Mouse (Mus musculus): Measurements from ENCODE around the gene Med26.
A peak's percentile ranks its signal among the peaks of the same experiment; 100 is the strongest.

The Med26 gene

GRCm38 (mm10) chr8:72548644-72549313 lies 709 bp upstream of the Med26 start:
- DNase-seq (ENCODE audit: inconsistent age in 2 of 2, low spot score in 1 of 2), result no peak

DNA sequence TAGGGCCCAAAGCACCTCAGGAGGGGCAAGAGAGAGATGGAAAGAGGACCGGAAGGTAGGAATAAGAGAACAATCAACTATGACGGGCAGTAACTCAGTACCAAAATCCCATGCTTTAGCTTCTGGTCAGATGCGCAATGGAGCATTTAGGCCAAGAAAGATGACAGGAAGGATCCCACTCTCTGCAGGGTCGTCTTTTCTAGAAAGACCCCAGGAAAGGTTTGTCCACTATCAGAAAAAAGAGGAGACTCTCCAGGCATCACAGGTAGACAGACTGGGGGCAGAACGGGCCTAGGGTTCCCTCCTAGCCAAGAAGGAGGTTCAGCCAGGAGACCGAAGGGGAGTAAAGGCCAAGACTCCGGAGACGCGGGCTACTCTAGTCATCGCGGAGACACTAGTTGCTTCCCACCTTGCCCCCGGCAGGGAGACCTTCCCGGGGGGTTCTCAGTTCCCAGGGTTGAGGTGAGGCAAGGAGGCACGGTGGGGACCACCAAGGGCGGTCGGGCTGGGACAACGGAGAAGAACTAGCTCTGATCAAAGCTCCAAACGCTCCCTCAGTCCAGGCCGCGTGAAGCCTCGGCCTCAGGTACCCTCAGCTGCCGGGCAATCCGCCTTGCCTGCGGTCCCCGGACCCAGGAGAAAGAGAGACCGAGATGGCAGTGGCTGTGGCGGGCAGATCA lies 808 bp downstream of the Med26 start:
- peak in 1 of 2 experiments; percentile 78 for DNase-seq (ENCODE audit: inconsistent age in 2 of 2, low spot score in 1 of 2)

GRCm38 (mm10) chr8:72539234-72539633 lies 8.8 kb downstream of the Med26 start:
- DNase-seq (ENCODE audit: inconsistent age in 2 of 2, low spot score in 1 of 2), result no peak

GRCm38 (mm10) chr8:72534888-72535287 lies 13.2 kb downstream of the Med26 start:
- DNase-seq (ENCODE audit: inconsistent age in 2 of 2, low spot score in 1 of 2), result peak in 1 of 2 experiments; percentile 51

DNA sequence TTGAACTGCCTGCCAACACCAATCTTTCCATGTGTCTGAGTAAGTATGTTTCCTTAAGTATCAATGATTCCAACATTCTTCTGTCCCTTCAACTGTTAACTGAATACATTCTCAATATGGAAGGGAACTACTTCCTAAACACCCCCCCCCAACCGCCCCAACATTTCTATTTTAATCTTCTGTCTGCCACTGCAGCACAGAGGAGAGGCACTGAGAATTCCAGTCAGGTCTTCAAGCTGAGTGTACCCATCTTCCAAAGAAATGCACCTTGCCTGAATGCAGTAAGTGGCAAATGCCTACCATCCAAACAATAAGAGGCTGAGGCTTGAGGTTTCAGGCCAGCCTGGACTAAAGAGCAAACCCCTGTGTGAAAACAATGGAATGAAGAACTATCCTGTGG lies 16.0 kb downstream of the Med26 start:
- no peak for DNase-seq (ENCODE audit: inconsistent age in 2 of 2, low spot score in 1 of 2)

GRCm38 (mm10) chr8:72521888-72522287 lies 26.2 kb downstream of the Med26 start:
- no peak for DNase-seq (ENCODE audit: inconsistent age in 2 of 2, low spot score in 1 of 2)

GRCm38 (mm10) chr8:72517421-72517988 lies 30.6 kb downstream of the Med26 start:
- DNase-seq (ENCODE audit: inconsistent age in 2 of 2, low spot score in 1 of 2), result no peak

DNA sequence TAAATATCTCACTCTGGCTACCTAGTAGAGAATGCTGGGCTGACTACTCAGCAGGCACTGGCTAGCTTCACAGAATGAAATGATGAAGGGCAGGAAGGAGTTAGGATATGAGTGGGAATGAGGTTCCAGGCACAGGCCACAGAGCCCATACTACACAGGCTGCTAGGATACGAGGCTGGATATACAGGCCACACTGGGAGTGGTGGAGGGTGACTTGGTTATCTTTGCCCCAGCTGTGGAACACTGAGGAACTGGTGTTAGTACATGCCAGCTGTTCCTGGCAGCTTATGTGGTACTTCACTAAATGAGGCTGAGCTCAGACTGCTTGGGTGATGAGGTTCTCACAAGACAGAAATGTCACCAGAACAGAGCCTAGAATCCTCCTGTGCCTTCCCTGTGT lies 34.9 kb downstream of the Med26 start:
- no peak for DNase-seq (ENCODE audit: inconsistent age in 2 of 2, low spot score in 1 of 2)

DNA sequence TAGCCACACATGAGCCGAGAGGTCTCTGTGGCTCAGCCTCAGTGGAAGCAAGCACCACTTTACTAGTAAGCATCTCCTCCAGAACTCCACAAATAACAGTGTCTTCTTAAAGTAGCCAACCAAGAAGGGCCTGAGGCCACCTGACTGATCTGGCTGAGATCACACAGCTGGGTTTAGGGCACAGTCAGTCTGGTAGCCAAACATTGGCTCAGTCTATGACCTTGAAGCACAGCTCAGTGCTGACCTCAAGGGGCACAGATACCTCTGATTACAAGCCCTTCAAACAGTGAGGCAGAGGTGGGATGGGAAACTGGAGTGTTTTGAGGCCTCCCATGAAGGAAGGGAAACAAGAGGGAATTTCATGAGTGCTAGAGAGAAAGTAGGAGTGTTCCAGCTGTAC lies 35.4 kb downstream of the Med26 start:
- DNase-seq (ENCODE audit: inconsistent age in 2 of 2, low spot score in 1 of 2), result peak in 1 of 2 experiments; percentile 53

GRCm38 (mm10) chr8:72507505-72507904 lies 40.6 kb downstream of the Med26 start:
- no peak for DNase-seq (ENCODE audit: inconsistent age in 2 of 2, low spot score in 1 of 2)

DNA sequence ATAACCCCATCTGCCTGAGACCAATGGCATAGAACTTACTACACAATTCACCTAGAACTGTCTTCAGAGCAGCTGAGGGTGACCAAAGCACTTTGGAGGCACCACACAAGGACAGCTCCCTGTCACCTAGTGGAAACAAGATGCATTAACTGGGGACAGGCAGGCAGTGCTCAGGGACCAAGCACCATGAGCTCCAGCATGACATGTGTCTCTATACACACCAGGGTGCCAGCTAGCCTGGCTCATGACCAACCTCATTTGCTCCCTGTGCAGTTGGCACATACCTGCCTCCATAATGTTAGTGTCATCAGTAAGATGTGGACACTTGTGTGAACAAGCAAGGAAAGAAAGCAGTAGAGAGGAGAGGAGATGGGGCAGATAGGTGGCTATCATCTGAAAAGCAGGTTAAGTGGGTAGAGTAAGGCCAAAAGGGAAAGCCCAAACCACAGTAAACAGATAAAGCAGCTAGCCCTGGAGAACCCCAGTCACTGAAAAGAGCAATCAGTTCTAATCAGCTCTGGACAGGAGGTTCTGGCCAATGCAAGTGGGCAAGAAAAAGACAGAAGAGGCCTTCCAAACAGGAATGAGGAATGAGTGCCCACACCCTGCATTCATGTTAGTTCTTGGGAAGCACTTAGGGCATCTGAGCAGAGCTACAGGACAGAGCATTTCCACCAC lies 43.3 kb downstream of the Med26 start:
- DNase-seq (ENCODE audit: inconsistent age in 2 of 2, low spot score in 1 of 2), result no peak

GRCm38 (mm10) chr8:72504137-72504536 lies 43.9 kb downstream of the Med26 start:
- DNase-seq (ENCODE audit: inconsistent age in 2 of 2, low spot score in 1 of 2), result no peak

DNA sequence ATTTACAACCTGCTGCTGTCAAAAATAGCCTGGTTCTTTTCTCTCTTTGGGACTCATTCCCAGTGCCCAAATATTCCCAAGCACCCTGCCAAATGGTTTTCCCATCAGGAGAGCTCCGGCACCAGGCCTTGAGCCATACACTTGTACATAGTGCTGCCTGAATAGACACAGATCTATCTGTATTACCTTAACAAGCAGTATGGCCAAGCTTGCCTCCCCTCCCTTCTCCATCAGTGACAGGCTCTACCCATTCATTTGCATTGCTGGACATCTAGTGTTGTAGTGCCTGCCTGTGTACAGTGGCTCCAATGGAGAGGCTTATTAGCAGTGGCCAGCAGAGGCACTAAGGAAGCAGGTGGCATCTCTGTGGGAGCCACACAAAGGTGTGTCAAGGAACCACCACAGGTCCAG lies 47.5 kb downstream of the Med26 start:
- DNase-seq (ENCODE audit: inconsistent age in 2 of 2, low spot score in 1 of 2), result no peak

DNA sequence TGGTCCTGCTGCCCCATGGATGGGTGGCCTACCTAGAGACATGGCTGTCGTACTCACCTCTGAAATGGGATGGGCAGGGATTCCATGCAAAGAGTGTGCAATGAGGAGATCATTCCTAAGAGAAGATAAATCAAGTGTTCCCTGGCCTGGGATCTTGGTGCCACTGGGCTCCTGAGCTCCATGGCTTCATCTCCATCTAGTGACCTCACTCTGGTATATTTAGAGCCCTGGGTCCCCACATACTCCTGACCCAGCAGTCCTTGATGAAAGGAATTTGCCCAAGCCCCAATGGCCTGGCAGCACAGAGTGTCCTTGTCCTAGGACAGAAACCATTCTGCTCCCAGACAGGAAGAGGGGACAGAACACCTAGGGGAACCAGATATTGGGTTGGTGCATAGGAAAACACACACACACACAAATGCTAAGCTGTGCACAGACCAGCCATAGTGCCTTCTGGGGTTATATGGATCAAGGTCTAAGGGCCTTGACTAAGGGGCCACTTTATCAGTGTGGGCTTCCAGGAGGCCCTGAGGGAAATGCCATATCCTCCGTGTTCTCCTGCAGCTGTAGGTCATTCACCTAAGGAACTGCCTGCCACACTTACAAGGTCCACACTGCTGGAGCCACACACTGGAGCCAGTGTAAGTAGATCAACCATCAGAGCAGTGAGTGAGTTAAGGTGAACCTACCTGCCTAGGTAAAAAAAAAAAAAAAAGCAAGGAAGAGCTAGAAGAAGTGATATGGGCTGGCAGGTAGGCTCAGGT lies 48.4 kb downstream of the Med26 start:
- DNase-seq (ENCODE audit: inconsistent age in 2 of 2, low spot score in 1 of 2), result peak in 1 of 2 experiments; percentile 34

- DNase-seq (ENCODE audit: inconsistent age in 2 of 2, low spot score in 1 of 2), result no peak
Measured at GRCm38 (mm10) chr8:72498527-72498926, 49.5 kb downstream of the Med26 start.

DNA sequence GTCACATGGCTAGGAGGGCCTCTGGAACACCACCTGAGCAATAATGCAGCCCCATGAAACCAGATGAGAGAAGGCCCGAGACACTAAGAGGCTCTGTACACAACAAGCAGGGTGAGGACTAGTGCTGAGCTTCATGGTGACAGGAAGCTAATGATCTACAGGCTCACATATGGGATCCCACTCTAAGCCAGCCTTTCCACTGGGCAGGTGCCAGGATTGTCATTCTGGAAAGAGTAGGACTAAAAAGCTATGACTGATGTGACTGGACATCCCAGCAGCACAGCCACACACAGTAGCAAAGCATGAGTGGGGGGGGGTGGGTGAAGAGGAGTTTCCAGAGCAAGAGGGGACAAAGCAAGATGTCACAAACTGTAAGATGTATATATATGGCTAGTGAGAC lies 50.2 kb downstream of the Med26 start:
- DNase-seq (ENCODE audit: inconsistent age in 2 of 2, low spot score in 1 of 2), result no peak

DNA sequence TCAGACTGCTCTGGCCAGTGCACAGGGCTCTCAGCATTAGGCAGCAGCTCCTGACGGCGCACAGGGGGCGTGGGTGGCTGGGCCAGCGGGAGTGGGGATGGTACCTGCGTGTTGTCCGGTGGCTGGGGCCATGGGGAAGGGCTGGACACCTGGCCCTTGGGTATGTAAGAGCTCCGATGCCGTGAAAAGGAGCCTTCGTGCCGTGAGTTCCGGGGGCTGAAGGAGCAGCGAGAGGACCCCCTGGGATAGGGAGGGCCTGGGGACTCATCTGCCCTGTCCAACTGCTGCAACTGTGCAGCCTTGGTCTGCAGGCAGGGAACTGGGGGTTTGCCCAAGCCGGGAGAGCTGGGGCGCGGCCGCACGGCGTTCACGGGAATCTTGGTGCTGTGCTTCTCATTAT lies 51.9 kb downstream of the Med26 start:
- peak in 1 of 2 experiments; percentile 15 for DNase-seq (ENCODE audit: inconsistent age in 2 of 2, low spot score in 1 of 2)

DNA sequence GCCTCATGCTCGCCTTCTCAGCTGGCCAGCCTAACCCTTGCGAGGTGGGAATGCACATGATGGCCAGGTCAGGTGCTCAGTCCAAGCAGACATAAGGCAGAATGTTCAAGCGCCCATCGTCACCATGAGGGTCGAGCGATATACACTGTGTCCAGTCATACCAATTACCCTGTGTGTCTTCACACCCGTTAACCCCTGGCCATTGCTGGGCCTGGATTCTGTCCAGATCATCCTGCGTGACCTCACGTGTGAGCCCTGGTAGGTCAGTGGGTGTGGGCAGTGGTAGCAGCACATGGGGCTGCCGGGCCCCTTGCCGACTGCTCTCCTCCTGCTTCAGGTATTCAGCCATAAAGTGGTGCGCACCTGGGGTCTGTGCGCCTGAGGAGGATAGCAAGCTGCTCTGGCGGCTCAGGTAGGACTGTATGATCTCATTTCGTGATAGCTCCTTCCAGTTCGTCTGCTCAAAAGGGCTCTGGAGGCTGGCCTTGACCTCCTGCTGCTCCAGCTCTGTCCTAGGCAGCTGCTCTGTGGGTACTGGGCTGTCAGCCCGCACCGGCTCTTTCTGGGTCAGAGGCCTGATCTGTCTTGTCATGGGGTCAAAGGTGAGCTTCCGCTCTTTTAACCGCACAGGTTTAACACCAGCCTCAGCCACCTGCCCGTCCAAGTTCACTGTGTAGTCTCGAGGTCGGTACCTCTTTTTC lies 52.5 kb downstream of the Med26 start:
- no peak for DNase-seq (ENCODE audit: inconsistent age in 2 of 2, low spot score in 1 of 2)

GRCm38 (mm10) chr8:72493381-72493780 lies 54.7 kb downstream of the Med26 start:
- DNase-seq (ENCODE audit: inconsistent age in 2 of 2, low spot score in 1 of 2), result peak in 1 of 2 experiments; percentile 26

- peak; percentile 100 for DNase-seq (ENCODE audit: inconsistent age in 2 of 2, low spot score in 1 of 2)
Measured at GRCm38 (mm10) chr8:72492622-72493081, 55.4 kb downstream of the Med26 start.

All from adrenal gland, adult (tissue).